Mouse (Mus musculus) liver, embryonic 14.5 days (tissue): Measurements from ENCODE around the gene Gm20431.

Source experiments
- CTCF ChIP-seq: IDR thresholded peaks from 2 replicates; pipeline ENCODE4 v1.5.1; 2016; ENCODE audit warnings: antibody characterized with exemption, low read depth, control low read depth
- EP300 ChIP-seq: IDR thresholded peaks from 2 replicates; pipeline ENCODE4 v1.6.1; 2016; ENCODE audit warnings: antibody characterized with exemption, low read depth

DNA sequence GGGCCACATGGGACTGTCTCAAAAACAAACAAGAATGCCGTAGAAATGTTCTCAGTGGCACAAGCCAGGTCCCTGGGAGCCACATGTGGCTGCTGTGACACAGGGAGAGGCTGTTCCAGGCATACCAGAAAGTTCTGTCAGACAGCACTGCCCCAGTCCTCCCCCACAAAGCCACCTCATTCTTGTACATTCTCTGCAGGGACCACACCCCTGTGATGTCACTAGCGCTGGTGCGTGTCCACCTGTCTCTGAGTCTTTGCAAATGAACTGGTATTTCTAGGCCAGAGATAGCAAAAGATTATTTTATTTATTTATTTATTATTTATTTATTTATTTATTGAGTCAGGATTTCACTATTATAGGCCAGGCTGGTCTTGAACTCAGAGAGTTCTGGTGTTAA is 22.4 kb upstream of the Gm20431 start:
- TF ChIP-seq EP300 (no peak), CTCF (no peak)
